Mouse (Mus musculus): ENCODE data around the gene Fxyd7. TPM values are rescaled to one million over a fixed set of nuclear protein-coding genes. Genes with fewer than 3 reads are reported as not detected.

Fxyd7 gene
- polyA plus RNA-seq, 1 experiment from 2014 or later = 49.2 TPM

GRCm38 (mm10) chr7:31049135-31049845 is 2.0 kb downstream of the Fxyd7 start:
- Histone ChIP-seq H3K27ac (no peak overlapping the region; the same call in 1 of the 2 replicates), H3K9ac (replicated peaks) (peak overlapping the region; percentile 57)
- peak; percentile 9; the same call in 1 of the 2 replicates for ATAC-seq

DNA sequence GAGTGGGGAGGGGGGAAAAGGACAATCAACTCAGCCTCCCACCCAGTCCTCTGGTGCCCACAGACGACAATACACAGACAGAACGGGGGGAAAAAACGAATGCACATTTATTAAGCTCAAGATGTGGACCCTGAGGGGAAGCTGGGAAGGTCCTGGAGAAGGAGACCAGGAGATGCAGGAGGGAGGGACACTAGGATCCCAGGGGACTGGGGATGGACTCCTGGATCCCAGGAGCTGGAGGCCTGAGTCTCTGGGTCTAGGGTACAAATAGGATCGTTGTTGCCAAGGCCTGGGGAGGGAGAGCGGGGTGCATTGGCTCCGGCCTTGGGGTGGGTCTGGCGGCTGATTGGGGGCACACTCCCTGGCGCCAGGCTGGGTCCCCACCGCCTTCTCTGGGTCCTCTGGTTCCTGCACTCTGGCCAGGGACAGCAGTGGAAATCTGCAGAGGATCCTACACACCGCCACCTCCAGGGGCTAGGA is 8.8 kb downstream of the Fxyd7 start, which contains the start of gene Fxyd5:
Gene Fxyd5 (minus strand): TSS at position 51 of the 480 bp plus-strand sequence.
- H3K27me3 ChIP-seq = peaks cover 56% of the 10 kb centered on the region
- H3K4me1 ChIP-seq (replicated peaks) = 0 out of 2 replicates have a peak, but pooled peaks cover 4% of the 10 kb centered on the region
- peak within 1 kb of the TSS; percentile 42 for H3K4me2 ChIP-seq (replicated peaks)
- no peak within 1 kb of the TSS; the same call in 1 of the 2 replicates for H3K4me3 ChIP-seq (replicated peaks)
- WGBS = 34% methylated on average over 10 of the region's 10 CpGs
- H3K9me3 ChIP-seq = no peaks in the 10 kb centered on the region
- H3K36me3 ChIP-seq = no peaks in the 10 kb centered on the region
- H3K9ac ChIP-seq (replicated peaks) = 0 out of 2 replicates have a peak within 1 kb of the TSS, but pooled peaks have one; percentile 43
- ATAC-seq = no peak
- no peak within 1 kb of the TSS for H3K27ac ChIP-seq

More at GRCm38 (mm10) chr7:31049135-31049845, 2.0 kb downstream of the Fxyd7 start:
- 18% methylated on average over 5 of the region's 5 CpGs for WGBS
- Histone ChIP-seq H3K4me2 (replicated peaks) (peak overlapping the region; percentile 61), H3K9me3 (no peaks in the 10 kb centered on the region), H3K4me3 (replicated peaks) (peak overlapping the region; percentile 40), H3K4me1 (replicated peaks) (peaks cover 42% of the 10 kb centered on the region), H3K27me3 (peaks cover 64% of the 10 kb centered on the region), H3K36me3 (no peaks in the 10 kb centered on the region)

GRCm38 (mm10) chr7:31041662-31042315 is 9.5 kb downstream of the Fxyd7 start:
- H3K4me3 ChIP-seq (replicated peaks) = no peak overlapping the region; the same call in 1 of the 2 replicates
- no peak overlapping the region for H3K27ac ChIP-seq
- 0 out of 2 replicates have a peak, but pooled peaks cover 4% of the 10 kb centered on the region for H3K4me1 ChIP-seq (replicated peaks)
- no peaks in the 10 kb centered on the region for H3K9me3 ChIP-seq
- H3K27me3 ChIP-seq = peaks cover 56% of the 10 kb centered on the region
- H3K4me2 ChIP-seq (replicated peaks) = peak overlapping the region; percentile 42
- 3% methylated on average over 28 of the region's 28 CpGs for WGBS
- H3K9ac ChIP-seq (replicated peaks) = 0 out of 2 replicates have a peak overlapping the region, but pooled peaks have one; percentile 43
- no peaks in the 10 kb centered on the region for H3K36me3 ChIP-seq
- ATAC-seq = peak; percentile 28; the same call in 1 of the 2 replicates

DNA sequence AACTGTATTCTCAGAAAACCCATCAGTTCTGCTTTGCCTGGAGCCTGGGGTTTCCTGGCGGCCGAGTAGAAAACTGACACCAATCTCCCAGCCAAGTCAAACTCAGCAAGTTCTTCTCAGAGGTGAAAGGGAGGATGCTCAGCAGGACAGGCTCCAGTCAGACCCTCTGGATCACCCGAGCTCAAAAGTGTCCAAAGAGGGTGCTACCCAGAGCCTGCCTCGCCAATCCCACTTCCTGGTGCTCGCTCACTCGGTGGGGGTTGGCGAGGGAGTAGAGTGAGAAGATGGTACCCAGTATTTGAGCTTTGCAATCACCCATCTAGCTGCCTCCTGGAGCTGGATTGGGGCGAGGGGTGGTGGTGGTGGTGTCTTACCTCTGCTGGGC is 10.3 kb downstream of the Fxyd7 start:
- Histone ChIP-seq H3K9me3 (no peaks in the 10 kb centered on the region), H3K27me3 (peaks cover 56% of the 10 kb centered on the region), H3K27ac (no peak overlapping the region), H3K4me1 (replicated peaks) (0 out of 2 replicates have a peak, but pooled peaks cover 4% of the 10 kb centered on the region), H3K36me3 (no peaks in the 10 kb centered on the region), H3K9ac (replicated peaks) (no peak overlapping the region), H3K4me3 (replicated peaks) (no peak overlapping the region), H3K4me2 (replicated peaks) (no peak overlapping the region)
- no peak for ATAC-seq
- 42% methylated on average over 8 of the region's 8 CpGs for WGBS

DNA sequence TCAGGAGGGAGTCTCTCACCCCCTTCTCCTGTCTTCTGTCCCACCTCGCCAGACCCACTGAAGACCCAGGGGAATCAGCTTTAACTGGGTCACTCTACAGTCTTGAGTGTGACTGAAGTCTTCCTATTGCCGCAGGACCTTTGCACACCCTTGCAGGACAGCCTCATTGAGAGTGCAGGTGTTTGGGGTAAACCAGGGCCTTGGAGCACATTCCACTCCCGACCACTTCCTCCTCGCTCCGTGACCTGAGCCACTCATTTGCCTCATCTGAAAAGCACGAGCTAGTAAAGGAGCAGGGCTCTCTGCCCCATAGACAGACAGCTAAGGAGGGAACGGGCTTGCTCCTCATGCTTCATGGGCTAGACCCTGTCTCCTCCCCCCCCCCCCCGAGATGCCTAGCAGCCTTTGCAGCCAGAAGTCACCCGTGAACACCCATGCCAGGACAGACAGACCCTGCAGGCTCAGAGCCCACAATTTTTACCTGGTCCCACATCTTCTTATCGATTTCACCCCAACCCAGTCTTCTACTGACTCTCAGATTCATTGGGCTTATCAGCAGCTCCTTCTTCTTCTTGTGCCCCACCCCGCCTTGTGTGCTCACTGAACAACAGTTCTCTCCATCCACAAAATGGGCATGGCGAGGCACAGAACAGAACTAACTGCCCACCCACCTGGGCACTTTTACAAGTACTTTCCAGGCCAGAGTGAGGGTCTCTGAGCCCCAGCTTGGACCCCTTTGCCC is 10.8 kb downstream of the Fxyd7 start:
- no peak for ATAC-seq
- no peak overlapping the region for H3K4me2 ChIP-seq (replicated peaks)
- H3K27me3 ChIP-seq = peaks cover 56% of the 10 kb centered on the region
- no peaks in the 10 kb centered on the region for H3K36me3 ChIP-seq
- 83% methylated on average over 12 of the region's 12 CpGs for WGBS
- no peak overlapping the region for H3K4me3 ChIP-seq (replicated peaks)
- H3K9ac ChIP-seq (replicated peaks) = no peak overlapping the region
- H3K9me3 ChIP-seq = no peaks in the 10 kb centered on the region
- H3K27ac ChIP-seq = no peak overlapping the region
- H3K4me1 ChIP-seq (replicated peaks) = 0 out of 2 replicates have a peak, but pooled peaks cover 4% of the 10 kb centered on the region

GRCm38 (mm10) chr7:31039011-31039410 is 12.3 kb downstream of the Fxyd7 start:
- Histone ChIP-seq H3K27me3 (peaks cover 45% of the 10 kb centered on the region), H3K9me3 (no peaks in the 10 kb centered on the region), H3K36me3 (no peaks in the 10 kb centered on the region), H3K4me2 (replicated peaks) (no peak overlapping the region), H3K9ac (replicated peaks) (no peak overlapping the region), H3K4me1 (replicated peaks) (0 out of 2 replicates have a peak, but pooled peaks cover 4% of the 10 kb centered on the region), H3K27ac (no peak overlapping the region), H3K4me3 (replicated peaks) (no peak overlapping the region)
- 91% methylated on average over 4 of the region's 4 CpGs for WGBS
- ATAC-seq = no peak

DNA sequence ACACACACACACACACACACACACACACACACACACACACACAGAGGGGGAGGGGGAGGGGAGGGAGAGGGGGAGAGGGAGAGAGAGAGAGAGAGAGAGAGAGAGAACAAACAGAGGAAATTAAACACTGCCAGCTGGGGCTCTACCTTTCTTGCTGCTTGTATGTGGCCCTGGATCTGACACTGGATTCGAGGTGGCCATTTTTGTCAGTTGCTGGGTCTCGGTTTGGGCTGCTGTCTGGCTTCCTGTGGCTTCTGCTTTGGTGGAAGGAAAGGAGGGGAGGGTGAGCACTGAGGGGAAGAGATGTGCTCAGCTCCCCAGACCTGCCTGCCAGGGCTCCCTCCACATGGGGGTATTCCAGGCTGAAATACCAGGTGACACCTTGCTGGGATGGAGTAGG is 13.6 kb downstream of the Fxyd7 start:
- H3K4me2 ChIP-seq (replicated peaks) = no peak overlapping the region
- H3K27ac ChIP-seq = no peak overlapping the region
- no peak overlapping the region for H3K4me3 ChIP-seq (replicated peaks)
- WGBS = 59% methylated on average over 2 of the region's 2 CpGs
- no peaks in the 10 kb centered on the region for H3K36me3 ChIP-seq
- 0 out of 2 replicates have a peak, but pooled peaks cover 4% of the 10 kb centered on the region for H3K4me1 ChIP-seq (replicated peaks)
- no peaks in the 10 kb centered on the region for H3K9me3 ChIP-seq
- peaks cover 31% of the 10 kb centered on the region for H3K27me3 ChIP-seq
- ATAC-seq = no peak
- H3K9ac ChIP-seq (replicated peaks) = no peak overlapping the region

DNA sequence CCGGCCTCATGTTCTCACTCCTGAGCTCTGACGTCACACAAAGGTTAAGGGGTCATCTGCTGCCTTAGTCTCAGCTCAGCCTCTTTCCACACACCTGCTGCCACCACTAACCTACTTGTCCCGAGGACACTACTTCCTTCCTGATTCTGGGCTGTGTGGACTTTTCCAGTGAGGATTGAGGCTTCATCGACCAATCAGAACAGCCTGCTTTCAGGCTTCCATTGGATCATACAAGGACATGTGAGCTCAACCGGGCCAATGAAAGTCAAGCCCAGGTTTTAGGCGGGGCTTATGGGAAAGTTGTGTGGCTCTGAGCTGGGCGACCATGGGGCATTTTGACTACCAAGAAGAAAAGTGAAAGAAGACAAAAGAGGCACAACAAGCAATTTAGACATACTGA is 14.3 kb downstream of the Fxyd7 start:
- Histone ChIP-seq H3K9me3 (no peaks in the 10 kb centered on the region), H3K4me2 (replicated peaks) (no peak overlapping the region), H3K27me3 (peaks cover 24% of the 10 kb centered on the region), H3K27ac (no peak overlapping the region), H3K9ac (replicated peaks) (no peak overlapping the region), H3K4me3 (replicated peaks) (no peak overlapping the region), H3K36me3 (no peaks in the 10 kb centered on the region), H3K4me1 (replicated peaks) (0 out of 2 replicates have a peak, but pooled peaks cover 2% of the 10 kb centered on the region)
- WGBS = 89% methylated on average over 7 of the region's 7 CpGs
- no peak for ATAC-seq

DNA sequence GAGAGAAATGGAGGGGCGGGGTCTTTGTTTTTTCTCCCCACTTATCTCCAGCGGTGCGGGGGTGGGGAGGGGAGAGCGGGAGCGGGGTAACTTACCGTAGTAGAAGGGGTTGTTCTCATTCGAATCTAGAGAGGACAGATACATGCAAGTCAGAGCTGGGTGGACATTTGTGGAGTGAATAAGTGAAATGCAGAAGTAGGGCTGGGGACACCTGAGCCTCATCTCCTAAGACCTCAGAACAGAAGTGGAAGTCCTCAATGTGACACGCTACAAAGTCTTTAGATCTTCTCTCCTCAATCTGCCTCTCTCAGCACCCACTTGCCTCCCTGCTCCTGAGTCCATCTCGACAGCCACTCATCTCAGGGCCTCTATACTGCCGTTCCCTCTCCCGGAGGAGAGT is 16.0 kb downstream of the Fxyd7 start:
- no peak overlapping the region for H3K9ac ChIP-seq (replicated peaks)
- H3K4me2 ChIP-seq (replicated peaks) = no peak overlapping the region
- H3K9me3 ChIP-seq = no peaks in the 10 kb centered on the region
- H3K27me3 ChIP-seq = peaks cover 7% of the 10 kb centered on the region
- no peak overlapping the region for H3K27ac ChIP-seq
- H3K4me3 ChIP-seq (replicated peaks) = no peak overlapping the region
- H3K4me1 ChIP-seq (replicated peaks) = no peaks in the 10 kb centered on the region
- ATAC-seq = no peak
- 84% methylated on average over 11 of the region's 11 CpGs for WGBS
- no peaks in the 10 kb centered on the region for H3K36me3 ChIP-seq

DNA sequence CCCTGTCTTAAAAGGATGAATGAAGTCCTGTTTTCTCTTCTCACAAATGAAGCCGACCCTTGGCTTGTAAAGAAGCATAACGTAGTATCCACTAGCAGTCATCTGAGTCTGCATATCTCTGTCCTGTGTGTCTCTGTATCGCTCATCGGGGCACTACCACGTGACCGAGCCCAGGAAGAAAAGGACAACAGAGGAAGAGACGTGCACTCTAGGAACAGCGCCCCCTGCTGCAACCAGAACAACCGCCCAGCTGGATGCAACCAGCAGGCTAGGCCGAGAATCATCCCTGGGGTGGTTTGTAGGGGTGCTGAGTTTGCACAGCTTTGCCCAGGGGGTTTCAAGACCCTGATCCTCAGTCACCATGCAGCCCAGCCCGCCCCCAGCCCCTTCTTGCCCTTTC is 16.5 kb downstream of the Fxyd7 start:
- H3K4me3 ChIP-seq (replicated peaks) = no peak overlapping the region
- H3K9me3 ChIP-seq = no peaks in the 10 kb centered on the region
- no peak overlapping the region for H3K4me2 ChIP-seq (replicated peaks)
- H3K9ac ChIP-seq (replicated peaks) = no peak overlapping the region
- H3K4me1 ChIP-seq (replicated peaks) = no peaks in the 10 kb centered on the region
- H3K27me3 ChIP-seq = peaks cover 4% of the 10 kb centered on the region
- no peak overlapping the region for H3K27ac ChIP-seq
- 64% methylated on average over 11 of the region's 11 CpGs for WGBS
- ATAC-seq = no peak
- H3K36me3 ChIP-seq = no peaks in the 10 kb centered on the region

DNA sequence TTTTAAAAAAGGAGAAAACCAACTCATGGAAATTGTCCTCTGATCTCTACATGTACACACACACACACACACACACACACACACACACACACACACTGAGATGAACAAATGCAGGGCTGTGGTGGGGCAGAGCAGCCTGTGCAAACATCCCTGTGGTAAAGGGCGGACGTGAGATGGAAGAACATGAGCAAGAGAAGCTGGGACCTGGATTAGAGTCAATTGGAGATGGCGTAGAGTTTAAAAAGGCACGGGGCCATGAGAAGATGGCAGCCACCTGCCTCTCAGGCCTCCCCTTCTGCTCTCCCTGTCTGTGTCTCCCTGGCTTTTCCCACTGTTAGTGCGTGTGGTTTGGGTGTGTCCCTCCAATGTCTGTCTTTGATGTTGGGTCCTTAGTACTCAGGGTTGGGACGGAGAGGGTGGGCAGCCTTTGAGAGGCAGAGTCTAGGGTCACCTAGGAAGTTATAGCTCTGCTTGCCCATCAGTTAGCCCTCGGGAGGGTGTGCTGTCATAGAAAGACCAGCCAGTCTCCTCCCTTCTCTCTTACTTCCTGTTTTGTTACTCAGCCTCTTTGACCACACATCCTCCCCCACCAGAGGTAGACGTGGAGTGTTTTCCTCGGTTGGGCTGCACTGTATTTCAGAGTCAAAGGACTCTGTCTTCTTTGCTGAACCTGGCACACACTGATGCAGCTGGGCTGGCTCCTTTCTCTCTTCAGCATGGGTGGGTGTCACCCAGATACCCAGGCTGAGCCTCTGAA is 17.7 kb downstream of the Fxyd7 start:
- 77% methylated on average over 9 of the region's 9 CpGs for WGBS
- Histone ChIP-seq H3K36me3 (no peaks in the 10 kb centered on the region), H3K9ac (replicated peaks) (no peak overlapping the region), H3K9me3 (no peaks in the 10 kb centered on the region), H3K4me3 (replicated peaks) (no peak overlapping the region), H3K27ac (no peak overlapping the region), H3K4me1 (replicated peaks) (no peaks in the 10 kb centered on the region), H3K4me2 (replicated peaks) (no peak overlapping the region), H3K27me3 (no peaks in the 10 kb centered on the region)
- ATAC-seq = no peak

Measured in midbrain, embryonic 13.5 days (tissue).